Mouse (Mus musculus) ES-E14 (cell line): ENCODE measurements at regions not wholly inside any gene's neighbourhood (a gene's known extent, or its start where the extent isn't known, plus 50 kb on each side); places are given as distances from the start of the nearest gene placed in this dataset.

Experiments used
- DNase-seq: peaks from one replicate; pipeline ENCODE4 v3.0.0-alpha.2; 2013; ENCODE audit warnings: low read depth, low spot score
- H3K27ac ChIP-seq: 2 replicates; pipeline ENCODE4 v1.5.1; 2012; ENCODE audit warnings: low read depth, mild to moderate bottlenecking, low read length, moderate library complexity, mixed read lengths; ENCODE audit not compliant: poor library complexity, insufficient read depth, severe bottlenecking
- H3K36me3 ChIP-seq: 2 replicates; pipeline ENCODE4 v1.6.1; 2012; ENCODE audit warnings: mild to moderate bottlenecking, low read length, moderate library complexity, mixed read lengths; ENCODE audit not compliant: control insufficient read depth, poor library complexity, insufficient read depth, severe bottlenecking
- H3K4me1 ChIP-seq, 2 experiments: fragments of 150-350 bp in 1 of 2; sonication (generic) in 1 of 2; 2 replicates each; pipeline ENCODE4 v1.6.1; 2012; ENCODE audit warnings: low read length in 2 of 2, mild to moderate bottlenecking in 1 of 2, mixed read lengths in 1 of 2; ENCODE audit not compliant: control insufficient read depth in 2 of 2, insufficient read depth in 2 of 2, poor library complexity in 1 of 2
- H3K4me3 ChIP-seq, 2 experiments: fragments of 150-350 bp in 1 of 2; sonication (generic) in 1 of 2; 2 replicates each; pipeline ENCODE4 v1.5.1; 2012; ENCODE audit warnings: low read length in 2 of 2, low read depth in 1 of 2, mild to moderate bottlenecking in 1 of 2, mixed read lengths in 1 of 2; ENCODE audit not compliant: insufficient read depth in 1 of 2, poor library complexity in 1 of 2, severe bottlenecking in 1 of 2
- H3K9ac ChIP-seq: 2 replicates; pipeline ENCODE4 v1.6.1; 2012; ENCODE audit warnings: low read depth, mild to moderate bottlenecking, low read length, mixed read lengths; ENCODE audit not compliant: poor library complexity, insufficient read depth, severe bottlenecking
- H3K9me3 ChIP-seq: fragments of 150-350 bp; sonication (generic); 2 replicates; pipeline ENCODE4 v1.6.1; 2012; ENCODE audit warnings: low read depth, mild to moderate bottlenecking, low read length; ENCODE audit not compliant: control insufficient read depth, insufficient read depth
- CHD2 ChIP-seq: IDR thresholded peaks from 2 replicates; pipeline ENCODE4 v1.6.1; 2014; ENCODE audit warnings: mild to moderate bottlenecking, low read depth, low read length, inconsistent platforms
- HCFC1 ChIP-seq: IDR thresholded peaks from 2 replicates; pipeline ENCODE4 v1.6.1; 2012; ENCODE audit warnings: low read length, inconsistent platforms, borderline replicate concordance; ENCODE audit not compliant: insufficient read depth
- MAFK ChIP-seq: IDR thresholded peaks from 2 replicates; pipeline ENCODE4 v1.6.1; 2014; ENCODE audit warnings: mild to moderate bottlenecking, low read depth, low read length, inconsistent platforms; ENCODE audit not compliant: insufficient read depth
- ZC3H11A ChIP-seq: IDR thresholded peaks from 2 replicates; pipeline ENCODE4 v1.6.1; 2012; ENCODE audit warnings: low read depth, mild to moderate bottlenecking, inconsistent platforms, low read length, borderline replicate concordance
- ZNF384 ChIP-seq: IDR thresholded peaks from 2 replicates; pipeline ENCODE4 v1.6.1; 2012; ENCODE audit warnings: low read depth, low read length, inconsistent platforms
- in situ Hi-C, 2 experiments: fragments of 600-800 bp; cut with MboI; formaldehyde crosslinking; loops; one replicate each; pipeline ENCODE4 v1.15.1; 2025; ENCODE audit warnings: low sequenced_read_pairs in 2 of 2, inconsistent platforms in 1 of 2; ENCODE audit not compliant: unreplicated experiment in 2 of 2

- no peaks in the 10 kb centered on the region for H3K4me1 ChIP-seq
- H3K9me3 ChIP-seq: no peaks in the 10 kb centered on the region
- H3K27ac ChIP-seq: no peak overlapping the region
- H3K9ac ChIP-seq: no peak overlapping the region
- in situ Hi-C loops: no loop called here
- H3K36me3 ChIP-seq: no peaks in the 10 kb centered on the region
- no peak overlapping the region for H3K4me3 ChIP-seq
- TF ChIP-seq MAFK (no peak), ZC3H11A (no peak), ZNF384 (no peak), HCFC1 (no peak), CHD2 (no peak)
- DNase-seq: peak; percentile 47
These were observed 115.4 kb upstream of the Sorcs3 start for GRCm38 (mm10) chr19:48090393-48090792.

GRCm38 (mm10) chr19:48097363-48097762, 108.5 kb upstream of the Sorcs3 start:
- no peak for DNase-seq
- H3K4me1 ChIP-seq: no peaks in the 10 kb centered on the region
- no peak overlapping the region for H3K27ac ChIP-seq
- no peaks in the 10 kb centered on the region for H3K9me3 ChIP-seq
- no peaks in the 10 kb centered on the region for H3K36me3 ChIP-seq
- TF ChIP-seq ZNF384 (no peak), ZC3H11A (no peak), MAFK (no peak), HCFC1 (no peak), CHD2 (no peak)
- in situ Hi-C loops: no loop called here
- H3K9ac ChIP-seq: no peak overlapping the region
- no peak overlapping the region for H3K4me3 ChIP-seq

GRCm38 (mm10) chr19:48097942-48098596, 107.8 kb upstream of the Sorcs3 start:
- no peaks in the 10 kb centered on the region for H3K4me1 ChIP-seq
- H3K9me3 ChIP-seq: no peaks in the 10 kb centered on the region
- no peak overlapping the region for H3K27ac ChIP-seq
- no peak overlapping the region for H3K9ac ChIP-seq
- no peak for TF ChIP-seq ZNF384
- no peak for TF ChIP-seq CHD2
- TF ChIP-seq MAFK: no peak
- no peak for TF ChIP-seq ZC3H11A
- no peak for TF ChIP-seq HCFC1
- H3K36me3 ChIP-seq: no peaks in the 10 kb centered on the region
- in situ Hi-C loops: no loop called here
- no peak for DNase-seq
- H3K4me3 ChIP-seq: no peak overlapping the region

GRCm38 (mm10) chr19:48100991-48101390, 104.8 kb upstream of the Sorcs3 start:
- Histone ChIP-seq H3K9me3 (no peaks in the 10 kb centered on the region), H3K4me3 (no peak overlapping the region), H3K36me3 (no peaks in the 10 kb centered on the region), H3K4me1 (no peaks in the 10 kb centered on the region), H3K9ac (no peak overlapping the region), H3K27ac (no peak overlapping the region)
- no peak for DNase-seq
- in situ Hi-C loops: no loop called here
- TF ChIP-seq ZC3H11A (no peak), ZNF384 (no peak), HCFC1 (no peak), CHD2 (no peak)

- H3K9ac ChIP-seq: no peak overlapping the region
- H3K9me3 ChIP-seq: no peaks in the 10 kb centered on the region
- no peak overlapping the region for H3K4me3 ChIP-seq
- no peaks in the 10 kb centered on the region for H3K36me3 ChIP-seq
- DNase-seq: no peak
- H3K27ac ChIP-seq: no peak overlapping the region
- TF ChIP-seq ZNF384 (no peak), HCFC1 (no peak), MAFK (no peak), ZC3H11A (no peak), CHD2 (no peak)
- H3K4me1 ChIP-seq: no peaks in the 10 kb centered on the region
- in situ Hi-C loops: no loop called here
These were observed 90.7 kb upstream of the Sorcs3 start for GRCm38 (mm10) chr19:48115155-48115554.
